Mouse (Mus musculus) T-helper 2 cell (primary cell): ENCODE measurements at regions not wholly inside any gene's neighbourhood (a gene's known extent, or its start where the extent isn't known, plus 50 kb on each side); places are given as distances from the start of the nearest gene placed in this dataset.
"Not testable (repeated sequence)": the region's sequence is repeated elsewhere in the genome, so short reads cannot be mapped to it uniquely, and the experiment has no call there.

Source experiments
- in situ Hi-C: fragments of 300-600 bp; cut with MboI, MseI; formaldehyde crosslinking; loops from one replicate; pipeline ENCODE4 v1.15.1; 2025; ENCODE audit warnings: high pct_unique_total_duplicates

- in situ Hi-C loops = no loop called here
Measured at GRCm38 (mm10) chr14:120741492-120742054, 169.5 kb upstream of the Ipo5 start.

- in situ Hi-C loops = no loop called here
Measured at GRCm38 (mm10) chr14:120754011-120754410, 157.0 kb upstream of the Ipo5 start.

GRCm38 (mm10) chr14:120755389-120755788 is 155.6 kb upstream of the Ipo5 start:
- in situ Hi-C loops = no loop called here

- in situ Hi-C loops = no loop called here
Measured at GRCm38 (mm10) chr14:120758200-120758830, 152.7 kb upstream of the Ipo5 start.

GRCm38 (mm10) chr14:120762168-120762567 is 148.9 kb upstream of the Ipo5 start:
- in situ Hi-C loops = no loop called here

GRCm38 (mm10) chr14:120762733-120763132 is 148.3 kb upstream of the Ipo5 start:
- in situ Hi-C loops = no loop called here

GRCm38 (mm10) chr14:120763796-120764195 is 147.2 kb upstream of the Ipo5 start:
- in situ Hi-C loops = no loop called here

- in situ Hi-C loops = no loop called here
Measured at GRCm38 (mm10) chr14:120764386-120764785, 146.6 kb upstream of the Ipo5 start.

GRCm38 (mm10) chr14:120766451-120766850 is 144.6 kb upstream of the Ipo5 start:
- in situ Hi-C loops = loop anchor here (5.0 kb wide), 1 partner anchor 96 kb away; no protein-coding TSS in a partner anchor

GRCm38 (mm10) chr14:120770579-120770978 is 140.4 kb upstream of the Ipo5 start:
- in situ Hi-C loops = no loop called here

- in situ Hi-C loops = not testable (repeated sequence)
Measured at GRCm38 (mm10) chr14:120773001-120773400, 138.0 kb upstream of the Ipo5 start.

- in situ Hi-C loops = no loop called here
Measured at GRCm38 (mm10) chr14:120791828-120792554, 119.0 kb upstream of the Ipo5 start.

- in situ Hi-C loops = no loop called here
Measured at GRCm38 (mm10) chr14:120797916-120798490, 113.0 kb upstream of the Ipo5 start.

- in situ Hi-C loops = no loop called here
Measured at GRCm38 (mm10) chr14:120803191-120803590, 107.8 kb upstream of the Ipo5 start.

- in situ Hi-C loops = no loop called here
Measured at GRCm38 (mm10) chr14:120803739-120804138, 107.3 kb upstream of the Ipo5 start.

GRCm38 (mm10) chr14:120804183-120804848 is 106.7 kb upstream of the Ipo5 start:
- in situ Hi-C loops = no loop called here

GRCm38 (mm10) chr14:120805137-120805536 is 105.9 kb upstream of the Ipo5 start:
- in situ Hi-C loops = no loop called here

- in situ Hi-C loops = not testable (repeated sequence)
Measured at GRCm38 (mm10) chr14:120805816-120806552, 105.0 kb upstream of the Ipo5 start.

GRCm38 (mm10) chr14:120806553-120806893 is 104.5 kb upstream of the Ipo5 start:
- in situ Hi-C loops = no loop called here

GRCm38 (mm10) chr14:120809321-120809720 is 101.7 kb upstream of the Ipo5 start:
- in situ Hi-C loops = no loop called here

- in situ Hi-C loops = no loop called here
Measured at GRCm38 (mm10) chr14:120813938-120814337, 97.1 kb upstream of the Ipo5 start.
